Mouse (Mus musculus) limb, embryonic 10.5 days (tissue): ENCODE data around the gene 1700025C18Rik. TPM values are rescaled to one million over a fixed set of nuclear protein-coding genes. Genes with fewer than 3 reads are reported as not detected.

Experiments
- DNase-seq: peaks from one replicate; pipeline ENCODE4 v3.0.0-alpha.2; 2017; ENCODE audit warnings: low spot score
- H3K27ac ChIP-seq: fragments of 300-500 bp; sonication (generic); 2 replicates; pipeline ENCODE4 v1.5.1; 2016; ENCODE audit warnings: mild to moderate bottlenecking
- H3K27me3 ChIP-seq: fragments of 300-500 bp; sonication (generic); 2 replicates; pipeline ENCODE4 v1.6.1; 2016; ENCODE audit warnings: low read depth, mild to moderate bottlenecking; ENCODE audit not compliant: poor library complexity, severe bottlenecking
- H3K36me3 ChIP-seq: fragments of 300-500 bp; sonication (generic); 2 replicates; pipeline ENCODE4 v1.6.1; 2016; ENCODE audit warnings: mild to moderate bottlenecking, moderate library complexity
- H3K4me1 ChIP-seq: fragments of 300-500 bp; sonication (generic); 2 replicates; pipeline ENCODE4 v1.6.1; 2016
- H3K4me3 ChIP-seq: fragments of 300-500 bp; sonication (generic); 2 replicates; pipeline ENCODE4 v1.5.1; 2016; ENCODE audit warnings: mild to moderate bottlenecking, moderate library complexity
- H3K9me3 ChIP-seq: fragments of 300-500 bp; sonication (generic); replicated peaks from 2 replicates; pipeline ENCODE4 v1.6.1; 2016; ENCODE audit warnings: mild to moderate bottlenecking
- WGBS: fragments of 180-500 bp; shearing (Covaris S2); methylation state at CpG from one replicate; pipeline ENCODE4 v1.1.7; 2016; 5-methylcytosine and 5-hydroxymethylcytosine counted together
- polyA plus RNA-seq: library from polyadenylated mRNA; unstranded; fragments of >200 nt; fragmentation: Nextera tagmentation; extraction: Ambion mirVana; gene quantifications from 2 replicates; pipeline ENCODE4 v1.2.1, GENCODE M21; 2016

The 1700025C18Rik gene
- polyA plus RNA-seq: not detected in 2 replicates

DNA sequence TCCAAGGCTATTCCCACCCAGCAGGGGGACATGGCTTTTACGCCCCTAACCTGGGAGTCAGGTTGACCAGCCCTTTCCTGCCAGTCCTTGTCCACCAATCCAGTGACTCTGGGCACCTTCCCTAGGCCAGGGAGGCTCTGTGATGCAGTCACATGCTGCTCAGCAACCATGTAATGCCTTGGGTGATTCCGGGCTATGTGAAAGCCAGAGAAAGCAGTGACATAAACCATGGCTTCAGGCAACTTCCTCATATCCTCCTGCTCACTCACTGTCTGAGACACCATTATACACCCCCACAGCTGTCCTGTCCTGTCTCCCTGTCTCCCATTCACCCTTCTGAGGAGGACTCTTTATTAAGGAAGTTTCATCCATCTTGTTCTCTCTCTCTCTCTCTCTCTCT is at the start of gene 1700025C18Rik:
Gene 1700025C18Rik (minus strand): TSS at position 101 of the 400 bp plus-strand sequence.
- Histone ChIP-seq H3K9me3 (no peaks in the 10 kb centered on the region), H3K27me3 (peaks cover 41% of the 10 kb centered on the region), H3K27ac (no peak within 1 kb of the TSS), H3K4me3 (no peak within 1 kb of the TSS), H3K4me1 (peaks cover 30% of the 10 kb centered on the region), H3K36me3 (no peaks in the 10 kb centered on the region)
- no peak for DNase-seq
- WGBS: 70% methylated on average over 2 of the region's 2 CpGs

DNA sequence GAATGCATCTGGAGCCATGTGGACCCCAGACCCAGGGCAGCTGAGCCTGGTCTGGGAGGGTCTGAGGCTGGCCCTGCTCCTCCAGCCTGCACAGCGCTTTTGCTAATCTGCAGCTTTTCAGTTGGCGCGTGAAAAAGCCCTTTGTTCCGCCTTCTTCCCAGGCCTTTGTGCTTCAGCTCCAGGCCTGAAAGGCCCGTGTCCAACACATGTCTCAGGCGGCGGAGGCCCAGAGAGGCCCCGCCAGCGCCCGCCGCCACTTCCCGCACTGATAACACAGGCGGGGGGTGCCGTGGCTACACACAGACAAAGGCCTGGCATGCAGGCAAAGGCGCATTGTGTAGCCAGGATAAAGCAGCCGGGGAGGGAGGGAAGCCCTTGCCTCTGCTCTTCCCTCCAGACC is 45.5 kb upstream of the 1700025C18Rik start:
- Histone ChIP-seq H3K4me1 (peaks cover 65% of the 10 kb centered on the region), H3K4me3 (0 out of 2 replicates have a peak overlapping the region, but pooled peaks have one; percentile 13), H3K36me3 (no peaks in the 10 kb centered on the region), H3K27me3 (peaks cover 78% of the 10 kb centered on the region), H3K27ac (peak overlapping the region; percentile 81), H3K9me3 (no peaks in the 10 kb centered on the region)
- DNase-seq: peak; percentile 48
- WGBS: 22% methylated on average over 16 of the region's 16 CpGs

DNA sequence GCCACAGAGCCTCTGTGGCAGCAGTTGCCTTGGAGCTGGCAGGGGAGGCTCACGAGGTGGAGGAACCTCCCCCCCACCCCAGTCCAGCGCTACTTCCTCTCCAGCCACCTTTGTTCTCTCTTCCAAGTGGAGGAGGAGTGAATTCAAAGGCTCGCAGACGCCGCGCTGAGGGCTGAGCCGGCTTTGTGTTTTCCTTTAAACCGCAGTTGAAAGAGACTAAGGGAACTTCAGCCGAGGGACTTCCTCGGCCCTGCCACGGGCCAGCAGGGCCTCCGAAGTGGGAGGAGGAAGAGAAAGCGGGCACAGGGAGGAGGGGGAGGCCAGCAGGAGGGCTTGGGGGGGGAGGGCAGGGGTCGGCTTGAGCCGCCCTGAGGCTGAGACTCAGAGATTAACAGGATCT is 43.0 kb upstream of the 1700025C18Rik start:
- Histone ChIP-seq H3K27ac (peak overlapping the region; percentile 86), H3K9me3 (no peaks in the 10 kb centered on the region), H3K4me1 (peaks cover 47% of the 10 kb centered on the region), H3K27me3 (peaks cover 82% of the 10 kb centered on the region), H3K36me3 (no peaks in the 10 kb centered on the region), H3K4me3 (peak overlapping the region; percentile 32)
- WGBS: under 1% methylated on average over 15 of the region's 15 CpGs
- peak; percentile 61 for DNase-seq

DNA sequence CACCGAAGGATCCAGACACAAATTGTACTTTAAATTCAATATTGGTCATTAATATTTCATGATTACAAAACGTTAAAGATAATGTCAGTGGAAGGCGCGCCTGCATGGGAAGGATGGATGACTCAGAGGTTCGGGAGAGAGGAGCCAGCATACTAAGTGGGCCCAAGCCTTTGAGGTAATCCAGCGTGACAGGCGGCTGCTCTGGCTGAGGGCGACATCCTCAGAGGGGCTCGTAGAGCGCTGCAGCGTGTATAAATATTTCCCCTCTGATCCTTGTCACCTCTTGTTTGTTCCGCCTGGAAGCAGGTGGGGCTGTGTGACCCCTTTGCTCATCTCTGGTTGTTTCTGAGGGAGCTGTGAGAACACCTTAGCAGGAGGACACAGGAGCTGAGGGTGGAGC is 40.9 kb upstream of the 1700025C18Rik start:
- 50% methylated on average over 12 of the region's 12 CpGs for WGBS
- no peak overlapping the region for H3K4me3 ChIP-seq
- H3K36me3 ChIP-seq: no peaks in the 10 kb centered on the region
- no peak overlapping the region for H3K27ac ChIP-seq
- H3K4me1 ChIP-seq: peaks cover 41% of the 10 kb centered on the region
- H3K27me3 ChIP-seq: peaks cover 93% of the 10 kb centered on the region
- no peaks in the 10 kb centered on the region for H3K9me3 ChIP-seq
- DNase-seq: no peak

DNA sequence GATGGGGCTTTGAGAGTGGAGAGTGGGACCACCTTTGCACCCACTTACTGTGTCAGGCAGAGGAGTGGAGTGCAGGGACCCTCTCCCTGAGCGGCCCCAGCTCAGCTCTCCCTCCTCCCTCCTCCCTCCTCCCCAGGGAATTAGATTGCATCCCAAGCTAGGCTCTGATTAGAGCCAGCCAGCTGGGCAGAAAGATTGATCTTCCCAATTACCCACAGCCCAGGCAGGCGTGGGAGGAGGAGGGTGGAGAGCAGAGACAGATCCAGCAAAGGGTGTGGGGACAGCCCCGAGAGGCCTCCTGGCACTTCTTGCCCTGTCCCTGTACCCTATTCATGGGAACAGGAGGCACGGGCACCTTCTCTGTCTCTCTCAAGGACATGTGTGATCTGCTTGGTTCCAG is 38.6 kb upstream of the 1700025C18Rik start:
- H3K9me3 ChIP-seq: no peaks in the 10 kb centered on the region
- 46% methylated on average over 4 of the region's 4 CpGs for WGBS
- no peaks in the 10 kb centered on the region for H3K36me3 ChIP-seq
- H3K4me1 ChIP-seq: peaks cover 31% of the 10 kb centered on the region
- H3K27ac ChIP-seq: no peak overlapping the region
- DNase-seq: no peak
- H3K27me3 ChIP-seq: peaks cover 94% of the 10 kb centered on the region
- H3K4me3 ChIP-seq: no peak overlapping the region

DNA sequence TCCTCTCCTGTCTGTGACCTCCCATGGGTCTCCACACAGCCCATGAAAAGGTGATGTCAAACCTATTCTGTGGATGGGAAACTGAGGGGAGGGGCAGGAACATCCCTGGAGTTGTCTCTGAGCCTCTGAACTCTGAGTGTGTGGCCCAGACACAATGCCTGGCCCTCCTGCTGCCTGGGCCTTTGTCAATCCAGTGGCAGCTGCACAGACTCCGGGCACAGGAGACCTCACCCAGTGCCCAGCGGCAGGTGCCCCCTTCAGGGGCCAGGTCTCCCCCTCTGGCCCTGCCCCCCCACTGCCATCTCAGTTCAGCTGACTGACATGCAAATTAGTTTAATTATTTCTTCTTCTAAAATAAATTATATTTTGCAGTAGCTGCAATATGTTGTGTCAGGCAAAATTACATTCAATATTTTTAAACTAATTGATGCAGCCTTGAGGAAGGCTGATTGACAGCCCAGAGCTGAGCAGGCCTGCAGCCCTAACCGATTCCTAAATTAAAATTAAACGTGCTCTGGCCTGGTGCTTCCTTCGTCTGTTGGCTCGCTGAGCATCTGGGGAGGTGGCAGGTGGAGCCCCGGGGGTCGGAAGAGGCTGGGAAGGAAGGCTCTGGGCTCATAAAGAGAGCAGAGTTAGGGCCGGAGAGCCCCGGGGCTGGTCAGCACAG is 36.5 kb upstream of the 1700025C18Rik start:
- Histone ChIP-seq H3K9me3 (no peaks in the 10 kb centered on the region), H3K36me3 (no peaks in the 10 kb centered on the region), H3K4me1 (peaks cover 17% of the 10 kb centered on the region), H3K27me3 (peaks cover 94% of the 10 kb centered on the region), H3K27ac (no peak overlapping the region), H3K4me3 (no peak overlapping the region)
- no peak for DNase-seq
- WGBS: 43% methylated on average over 10 of the region's 10 CpGs

DNA sequence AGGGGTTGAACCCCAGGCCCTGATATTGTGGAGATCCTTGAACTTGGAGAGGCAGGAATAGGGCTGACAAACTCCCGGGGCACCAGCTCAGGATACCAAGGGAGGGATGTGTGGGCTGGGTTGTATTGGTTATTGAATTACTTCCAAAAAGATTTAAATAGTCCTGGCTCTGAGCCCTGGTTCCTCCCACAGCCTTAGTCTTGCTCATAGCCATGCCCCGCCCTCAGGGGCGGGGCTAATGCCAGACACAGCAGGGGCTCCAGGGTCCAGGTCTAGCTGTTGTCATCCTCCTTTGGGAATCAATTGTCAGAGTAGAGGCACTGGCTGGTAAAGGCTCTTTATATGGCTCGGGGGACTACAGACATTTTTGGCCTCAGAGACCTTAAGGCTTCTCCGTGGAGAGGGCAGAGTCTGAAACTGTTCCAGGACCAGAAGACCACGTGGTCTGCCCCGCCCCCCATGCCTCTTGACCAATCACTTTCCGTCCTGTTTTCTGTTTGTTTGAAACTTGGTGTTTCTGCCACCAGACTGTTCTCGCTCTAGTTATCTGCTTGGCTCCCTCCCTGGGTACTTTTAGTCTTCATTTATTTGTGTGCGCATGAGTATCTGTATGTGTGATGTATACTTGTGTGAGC is 30.8 kb upstream of the 1700025C18Rik start:
- peaks cover 93% of the 10 kb centered on the region for H3K27me3 ChIP-seq
- no peaks in the 10 kb centered on the region for H3K9me3 ChIP-seq
- H3K4me3 ChIP-seq: no peak overlapping the region
- H3K4me1 ChIP-seq: peaks cover 13% of the 10 kb centered on the region; the same call in 1 of the 2 replicates
- no peak for DNase-seq
- H3K36me3 ChIP-seq: no peaks in the 10 kb centered on the region
- no peak overlapping the region for H3K27ac ChIP-seq
- 37% methylated on average over 10 of the region's 10 CpGs for WGBS

DNA sequence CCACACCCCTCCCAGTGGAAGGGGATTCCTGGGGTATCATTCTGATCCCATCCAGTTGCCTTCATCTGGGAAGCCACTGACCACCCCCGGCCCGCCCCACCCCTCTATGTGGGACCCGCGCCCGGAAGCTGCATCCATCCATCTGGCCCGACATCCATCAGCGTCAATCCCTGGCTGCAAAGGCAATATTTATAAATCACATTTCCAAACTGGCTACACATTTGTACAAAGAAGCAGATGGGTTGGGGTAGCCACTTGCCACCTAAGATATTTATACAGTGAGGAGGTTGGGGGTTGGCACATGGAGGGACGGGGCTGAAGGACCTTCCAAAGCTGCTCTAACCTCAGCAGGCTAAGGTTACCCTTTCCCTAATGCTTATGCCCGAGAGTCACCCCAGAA is 30.2 kb upstream of the 1700025C18Rik start:
- no peak for DNase-seq
- Histone ChIP-seq H3K36me3 (no peaks in the 10 kb centered on the region), H3K9me3 (no peaks in the 10 kb centered on the region), H3K27ac (no peak overlapping the region), H3K4me3 (no peak overlapping the region), H3K4me1 (peaks cover 16% of the 10 kb centered on the region; the same call in 1 of the 2 replicates), H3K27me3 (peaks cover 93% of the 10 kb centered on the region)
- WGBS: 78% methylated on average over 9 of the region's 9 CpGs

DNA sequence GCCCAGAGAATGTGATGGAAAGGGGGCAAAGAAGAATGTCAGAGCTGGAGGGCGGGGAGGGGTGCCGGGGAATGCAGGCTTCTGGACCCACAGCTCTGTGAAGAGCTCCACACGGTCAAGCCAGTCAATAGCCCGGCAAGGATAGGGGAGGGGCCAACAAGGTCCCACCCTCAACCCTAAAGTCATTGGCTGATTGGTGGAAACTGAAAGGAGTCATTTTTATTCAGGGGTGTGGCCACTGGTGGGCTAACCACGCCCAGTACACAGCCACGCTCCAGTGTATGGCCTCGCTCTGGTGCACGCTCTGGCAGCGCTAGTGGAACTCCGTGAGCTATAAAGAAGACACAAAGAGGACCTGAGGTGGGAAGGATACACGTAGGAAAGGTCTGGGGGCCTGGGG is 23.2 kb upstream of the 1700025C18Rik start:
- Histone ChIP-seq H3K9me3 (no peaks in the 10 kb centered on the region), H3K4me3 (no peak overlapping the region), H3K4me1 (peaks cover 20% of the 10 kb centered on the region), H3K27me3 (peaks cover 100% of the 10 kb centered on the region), H3K36me3 (no peaks in the 10 kb centered on the region), H3K27ac (no peak overlapping the region)
- DNase-seq: no peak
- WGBS: 18% methylated on average over 11 of the region's 11 CpGs

DNA sequence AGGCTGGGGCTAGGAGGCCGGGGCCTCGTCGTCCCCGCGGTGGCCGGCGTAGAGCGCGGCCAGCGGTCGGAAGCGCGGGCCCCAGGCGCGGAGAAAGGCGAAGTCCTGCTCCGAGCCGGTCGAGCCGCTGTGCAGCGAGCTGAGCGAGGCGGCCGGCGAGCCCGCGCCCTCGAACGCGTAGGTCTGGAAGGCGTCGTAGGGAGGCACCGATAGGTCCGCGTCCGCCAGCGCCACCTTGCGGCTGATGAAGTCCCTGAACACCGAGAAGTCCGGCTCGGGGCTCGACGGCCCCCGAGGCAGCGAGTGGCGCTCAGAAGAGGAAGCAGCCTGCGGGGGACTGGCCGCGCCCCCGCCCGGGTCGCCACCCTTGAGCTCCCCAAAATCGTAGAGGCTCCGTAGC is 21.6 kb upstream of the 1700025C18Rik start:
- Histone ChIP-seq H3K27me3 (peaks cover 100% of the 10 kb centered on the region), H3K9me3 (no peaks in the 10 kb centered on the region), H3K36me3 (no peaks in the 10 kb centered on the region), H3K4me1 (peaks cover 18% of the 10 kb centered on the region), H3K27ac (no peak overlapping the region), H3K4me3 (peak overlapping the region; percentile 20)
- DNase-seq: peak; percentile 91
- WGBS: under 1% methylated on average over 52 of the region's 54 CpGs

DNA sequence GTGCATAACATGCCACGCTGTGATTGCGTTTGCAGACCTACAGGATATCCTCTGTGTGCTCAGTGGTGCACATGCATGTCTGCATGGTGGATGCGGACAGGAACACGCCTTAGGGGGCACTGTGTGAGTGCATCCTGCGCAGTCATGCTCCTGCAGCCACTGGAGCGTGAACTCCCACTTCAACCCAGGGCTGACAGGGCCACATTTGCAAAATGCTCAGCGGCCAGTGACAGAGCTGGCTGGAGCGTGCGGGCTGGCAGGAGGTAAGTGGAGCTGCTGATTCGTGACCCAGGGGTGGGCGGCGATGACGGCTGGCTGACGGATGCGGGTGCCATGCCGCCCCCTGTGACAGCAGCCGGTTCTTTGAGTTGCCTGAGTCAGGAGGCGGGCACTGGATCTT is 16.0 kb upstream of the 1700025C18Rik start:
- WGBS: 26% methylated on average over 18 of the region's 18 CpGs

DNA sequence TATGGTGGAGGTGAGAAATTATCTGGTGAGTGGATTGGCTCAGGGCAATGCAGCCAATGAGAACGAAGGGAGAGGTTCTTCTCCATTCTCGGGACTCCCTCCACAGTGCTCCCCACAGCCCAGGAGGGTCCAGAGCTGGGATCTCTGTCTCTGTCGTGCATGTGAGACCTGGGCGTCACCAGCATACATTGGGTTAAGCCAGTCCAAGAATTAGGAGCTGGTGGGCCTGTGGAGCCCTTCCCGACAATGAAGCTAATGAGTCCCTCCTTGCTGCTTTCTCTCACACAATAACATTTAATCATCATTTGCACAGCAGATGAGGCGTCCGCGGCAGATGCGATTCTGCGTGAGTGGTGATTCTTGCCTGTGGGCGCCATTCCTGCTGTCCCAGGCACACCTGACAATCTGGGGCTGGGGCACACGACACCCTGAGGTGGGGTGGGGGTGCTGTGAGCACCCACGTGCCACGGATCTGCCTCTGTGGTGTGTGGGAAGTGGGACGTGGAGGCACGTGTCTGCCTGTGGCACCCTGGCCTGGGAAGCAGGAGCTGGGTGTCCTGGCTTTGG is 15.0 kb upstream of the 1700025C18Rik start:
- 71% methylated on average over 16 of the region's 16 CpGs for WGBS
- Histone ChIP-seq H3K36me3 (no peaks in the 10 kb centered on the region), H3K4me1 (peaks cover 17% of the 10 kb centered on the region), H3K9me3 (no peaks in the 10 kb centered on the region), H3K4me3 (no peak overlapping the region), H3K27ac (no peak overlapping the region), H3K27me3 (peaks cover 98% of the 10 kb centered on the region)
- no peak for DNase-seq

More for the DNA sequence above, 16.0 kb upstream of the 1700025C18Rik start:
- no peak for DNase-seq
- Histone ChIP-seq H3K4me3 (no peak overlapping the region), H3K27me3 (peaks cover 98% of the 10 kb centered on the region), H3K36me3 (no peaks in the 10 kb centered on the region), H3K9me3 (no peaks in the 10 kb centered on the region), H3K27ac (no peak overlapping the region), H3K4me1 (0 out of 2 replicates have a peak, but pooled peaks cover 11% of the 10 kb centered on the region)

DNA sequence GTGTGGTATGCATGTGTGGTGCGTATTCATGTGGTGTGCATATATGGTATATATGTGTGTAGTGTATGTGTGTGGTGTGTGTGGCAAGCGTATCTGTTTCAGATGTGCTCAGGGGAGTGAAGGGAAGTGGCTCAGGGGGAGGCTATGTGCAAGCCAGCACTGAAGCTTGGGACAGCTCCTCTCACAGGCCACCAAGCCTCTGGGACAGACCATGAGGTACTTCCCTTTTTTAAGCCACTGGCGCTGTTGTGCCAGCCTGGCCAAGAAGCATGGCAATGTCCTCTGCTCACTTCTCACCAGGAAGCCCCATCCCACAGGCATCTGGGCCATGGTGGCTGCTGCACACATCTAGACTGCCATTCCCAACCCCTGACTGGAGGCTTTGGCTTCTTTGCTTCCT is 12.4 kb upstream of the 1700025C18Rik start:
- WGBS: 76% methylated on average over 3 of the region's 3 CpGs
- DNase-seq: no peak
- Histone ChIP-seq H3K27ac (no peak overlapping the region), H3K4me3 (no peak overlapping the region), H3K36me3 (no peaks in the 10 kb centered on the region), H3K9me3 (no peaks in the 10 kb centered on the region), H3K27me3 (peaks cover 98% of the 10 kb centered on the region), H3K4me1 (peaks cover 18% of the 10 kb centered on the region)
